Mouse (Mus musculus) adrenal gland (tissue): ENCODE results near the gene Evi2b.

Experiments used
- intact Hi-C: fragments of 180-260 bp; cut with DNase I; formaldehyde crosslinking; loops from one replicate; pipeline ENCODE4 v1.15.1; 2025

Evi2b gene

GRCm38 (mm10) chr11:79522944-79523343 lies 618 bp downstream of the Evi2b start:
- intact Hi-C loops, result no loop called here

- intact Hi-C loops, result no loop called here
Observed at GRCm38 (mm10) chr11:79521930-79522329, 1.6 kb downstream of the Evi2b start.

GRCm38 (mm10) chr11:79520772-79521171 lies 2.8 kb downstream of the Evi2b start:
- intact Hi-C loops, result no loop called here

- intact Hi-C loops, result no loop called here
Observed at GRCm38 (mm10) chr11:79519878-79520291, 3.7 kb downstream of the Evi2b start.

- intact Hi-C loops, result no loop called here
Observed at GRCm38 (mm10) chr11:79519299-79519698, 4.3 kb downstream of the Evi2b start.

- intact Hi-C loops, result no loop called here
Observed at GRCm38 (mm10) chr11:79515798-79516197, 7.8 kb downstream of the Evi2b start.

DNA sequence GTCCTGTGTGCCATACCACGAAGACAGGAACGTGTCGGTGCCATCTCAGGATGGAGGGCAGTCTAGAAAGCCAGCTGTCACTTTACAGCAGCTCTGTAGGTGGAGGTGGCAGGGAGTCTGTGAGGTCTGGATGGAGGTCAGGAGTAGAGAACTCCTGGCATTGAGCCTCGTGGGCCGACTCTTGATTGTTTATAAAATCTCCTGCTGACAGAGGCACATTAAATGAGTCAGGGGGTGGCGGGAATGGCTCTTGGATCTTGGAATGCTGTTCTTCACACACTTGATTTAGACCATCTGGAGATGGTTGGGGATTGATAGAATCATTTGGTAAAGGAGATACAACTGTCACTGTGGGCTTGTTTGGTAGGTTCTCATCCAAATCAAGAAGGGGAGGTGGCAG lies 8.2 kb downstream of the Evi2b start:
- intact Hi-C loops, result no loop called here

DNA sequence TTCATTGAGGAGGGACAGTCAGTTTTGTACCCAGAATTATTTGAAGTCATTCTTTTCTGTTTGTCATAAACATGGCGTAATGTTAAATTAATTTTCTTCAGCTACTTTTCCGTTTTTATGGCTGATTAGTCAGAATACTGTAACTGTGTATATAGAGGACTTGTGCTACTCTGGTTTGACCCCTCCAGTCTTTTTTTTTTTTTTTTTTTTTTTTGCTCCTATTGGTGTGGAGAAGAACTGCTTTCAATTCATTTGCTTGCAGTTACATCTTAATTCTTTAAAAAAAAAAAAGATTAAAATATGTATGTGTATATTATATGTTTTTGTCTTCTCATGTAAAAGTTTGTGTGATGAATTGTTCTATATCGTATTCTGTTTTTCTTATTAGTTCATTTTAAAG lies 11.6 kb downstream of the Evi2b start:
- intact Hi-C loops, result no loop called here

DNA sequence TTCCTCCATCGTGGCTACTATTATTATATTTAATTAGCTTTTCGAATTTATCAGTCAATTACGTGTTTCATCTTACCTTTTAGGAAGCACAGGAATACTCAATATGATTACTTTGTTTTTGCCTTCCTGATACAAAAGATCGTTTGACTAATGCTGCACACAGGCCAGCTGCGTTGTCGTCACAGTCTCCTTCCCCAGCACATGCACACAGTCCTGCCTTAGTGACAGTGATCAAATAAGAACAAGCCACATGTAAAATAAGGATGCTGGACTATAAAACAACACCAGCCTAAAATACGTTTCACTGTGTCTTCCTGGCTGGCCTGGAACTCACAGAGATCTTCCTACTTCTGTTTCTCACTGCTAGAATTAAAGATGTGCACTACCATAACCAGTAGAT lies 19.1 kb downstream of the Evi2b start:
- intact Hi-C loops, result no loop called here

DNA sequence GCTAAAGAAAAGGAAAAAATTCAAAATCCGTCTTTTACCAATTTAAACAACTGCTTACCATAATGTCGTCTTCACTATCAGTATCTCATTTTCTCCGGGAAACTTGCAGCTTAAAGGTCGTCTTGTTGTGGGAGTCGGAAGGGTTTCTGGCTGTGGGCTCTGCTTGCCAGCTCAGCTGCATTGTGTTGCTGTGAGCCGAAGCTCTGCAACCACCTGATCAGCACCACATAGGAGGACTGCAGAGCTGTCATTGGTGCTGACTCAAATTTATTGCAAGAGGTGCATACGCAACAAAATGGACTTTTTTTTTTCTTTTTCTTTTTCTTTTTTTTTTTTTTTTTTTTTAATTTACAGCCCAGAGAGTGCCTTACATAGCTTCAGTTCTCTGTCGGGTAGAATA lies 19.7 kb downstream of the Evi2b start, which contains the start of gene Omg:
Omg (minus strand) TSS at position 240 of the 400 bp plus-strand sequence.
- intact Hi-C loops, result no loop called here

DNA sequence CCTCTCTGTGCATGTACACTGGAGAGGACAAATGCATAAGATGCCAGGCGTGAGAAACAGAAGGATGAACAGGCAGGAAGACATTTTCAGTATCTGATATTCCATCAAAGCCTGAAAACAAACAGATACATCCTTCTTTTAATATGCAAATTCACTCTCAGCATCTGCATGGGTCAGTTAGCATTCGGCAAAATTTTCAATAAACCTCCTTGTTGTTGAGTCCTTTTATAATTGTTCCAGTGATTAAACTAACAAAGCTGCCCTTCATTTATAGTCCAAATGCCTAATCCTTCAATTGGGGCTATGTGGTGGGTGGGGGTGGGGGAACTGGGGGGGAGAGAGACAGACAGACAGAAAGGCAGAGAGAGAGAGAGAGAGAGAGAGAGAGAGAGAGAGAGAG lies 20.6 kb downstream of the Evi2b start:
- intact Hi-C loops, result no loop called here

- intact Hi-C loops, result no loop called here
Observed at GRCm38 (mm10) chr11:79494976-79495800, 28.4 kb downstream of the Evi2b start.

DNA sequence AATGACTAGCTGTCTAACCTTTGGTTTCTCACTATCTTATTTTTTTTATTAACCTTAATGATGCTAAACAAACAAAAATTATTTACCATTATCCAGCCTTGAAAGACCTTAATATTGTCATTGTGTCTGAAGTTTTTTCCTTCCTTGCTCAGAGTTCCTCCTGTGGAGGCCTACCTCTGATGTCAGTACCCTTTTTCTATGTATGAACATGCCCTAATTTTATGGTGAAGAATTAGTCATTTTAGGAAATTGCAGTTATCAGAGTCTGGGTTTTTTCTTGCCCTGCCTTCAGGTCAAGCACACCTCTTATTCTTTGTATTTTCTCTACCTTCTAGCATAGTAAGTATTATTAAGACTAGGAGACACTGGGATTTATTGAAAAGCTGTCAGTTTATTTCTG lies 38.8 kb downstream of the Evi2b start:
- intact Hi-C loops, result no loop called here

DNA sequence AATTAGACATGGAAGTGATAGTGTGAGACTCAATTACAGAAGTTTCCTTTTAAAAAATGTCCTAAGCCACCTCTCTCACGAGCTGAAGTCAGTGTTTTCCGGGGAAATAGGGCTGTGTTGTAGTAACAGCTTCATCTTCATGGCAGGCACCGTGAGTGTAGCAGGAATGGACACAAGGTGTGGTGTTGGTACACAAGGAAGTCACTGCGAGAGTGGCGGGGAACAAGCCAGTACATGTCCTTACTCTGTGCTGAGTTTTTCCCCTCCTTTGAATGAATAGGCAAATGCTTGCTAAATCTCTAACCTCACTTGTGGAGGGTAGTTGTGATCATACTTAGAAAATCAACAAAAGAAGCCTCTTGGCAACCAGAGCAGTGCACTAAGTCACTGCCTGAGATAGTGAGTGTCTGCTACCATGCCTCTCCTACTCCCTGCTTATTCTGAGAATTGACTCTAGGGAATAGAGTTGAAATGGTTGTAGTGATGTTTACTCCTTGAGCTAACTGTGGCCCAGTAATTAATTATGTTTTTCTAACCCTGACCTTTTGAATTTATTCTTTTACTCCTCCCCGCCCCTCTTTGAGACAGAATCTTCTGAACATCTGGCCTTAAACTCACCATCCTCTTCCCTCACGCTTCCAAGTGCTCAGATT lies 39.6 kb downstream of the Evi2b start:
- intact Hi-C loops, result no loop called here

- intact Hi-C loops, result no loop called here
Observed at GRCm38 (mm10) chr11:79483392-79483791, 40.2 kb downstream of the Evi2b start.

- intact Hi-C loops, result no loop called here
Observed at GRCm38 (mm10) chr11:79468097-79468496, 55.5 kb downstream of the Evi2b start.
